Mouse (Mus musculus) kidney, adult 9 months (tissue): ENCODE measurements around the gene Arpc5.

Experiments used
- DNase-seq: peaks from one replicate; pipeline ENCODE4 v3.0.0; 2022

Gene Arpc5

GRCm38 (mm10) chr1:152817027-152817769 lies 50.9 kb downstream of the Arpc5 start:
- DNase-seq, result no peak

GRCm38 (mm10) chr1:152817794-152818193 lies 51.5 kb downstream of the Arpc5 start:
- DNase-seq, result peak; percentile 56

GRCm38 (mm10) chr1:152819558-152819957 lies 53.2 kb downstream of the Arpc5 start:
- no peak for DNase-seq

- no peak for DNase-seq
Measured at GRCm38 (mm10) chr1:152820911-152821695, 54.8 kb downstream of the Arpc5 start.

GRCm38 (mm10) chr1:152821746-152822145 lies 55.4 kb downstream of the Arpc5 start:
- no peak for DNase-seq

- DNase-seq, result no peak
Measured at GRCm38 (mm10) chr1:152824206-152824605, 57.9 kb downstream of the Arpc5 start.
